Mouse (Mus musculus) liver, postnatal 0 days (tissue): ENCODE measurements around the gene Gabbr2. TPM values are rescaled to one million over a fixed set of nuclear protein-coding genes. Genes with fewer than 3 reads are reported as not detected.

Experiments
- ATAC-seq: fragments of 200-750 bp; cut with Nextera tagmentation; 2 replicates; pipeline ENCODE4 v1.8.0; 2017; ENCODE audit warnings: mild to moderate bottlenecking, moderate library complexity
- DNase-seq: peaks from one replicate; pipeline ENCODE4 v3.0.0-alpha.2; 2016
- H3K27ac ChIP-seq: fragments of 300-500 bp; sonication (generic); 2 replicates; pipeline ENCODE4 v1.5.1; 2014; ENCODE audit warnings: antibody characterized with exemption, moderate library complexity, mild to moderate bottlenecking, low read depth
- H3K27me3 ChIP-seq: fragments of 300-500 bp; sonication (generic); 2 replicates; pipeline ENCODE4 v1.6.1; 2014; ENCODE audit warnings: low read length, control low read depth, mixed read lengths; ENCODE audit not compliant: insufficient read depth
- H3K36me3 ChIP-seq: fragments of 300-500 bp; sonication (generic); replicated peaks from 2 replicates; pipeline ENCODE4 v1.6.1; 2014; ENCODE audit warnings: mild to moderate bottlenecking, control low read depth, low read length, moderate library complexity, mixed read lengths; ENCODE audit not compliant: insufficient read depth
- H3K4me1 ChIP-seq: fragments of 300-500 bp; sonication (generic); 2 replicates; pipeline ENCODE4 v1.6.1; 2014; ENCODE audit warnings: antibody characterized with exemption, mild to moderate bottlenecking, control low read depth; ENCODE audit not compliant: insufficient read depth
- H3K4me2 ChIP-seq: fragments of 300-500 bp; sonication (generic); 2 replicates; pipeline ENCODE4 v1.6.1; 2014; ENCODE audit warnings: low read depth, mild to moderate bottlenecking, low read length, moderate library complexity, mixed read lengths
- H3K4me3 ChIP-seq: fragments of 300-500 bp; sonication (generic); 2 replicates; pipeline ENCODE4 v1.5.1; 2014; ENCODE audit warnings: low read depth, low read length
- H3K9ac ChIP-seq: fragments of 300-500 bp; sonication (generic); replicated peaks from 2 replicates; pipeline ENCODE4 v1.6.1; 2014; ENCODE audit warnings: mild to moderate bottlenecking, moderate library complexity
- H3K9me3 ChIP-seq: fragments of 300-500 bp; sonication (generic); 2 replicates; pipeline ENCODE4 v1.6.1; 2016; ENCODE audit warnings: mild to moderate bottlenecking, control low read depth, low read length, mixed read lengths
- CTCF ChIP-seq: sonication (generic); IDR thresholded peaks from 2 replicates; pipeline ENCODE4 v1.5.1; 2016; ENCODE audit warnings: antibody characterized with exemption, low read depth
- EP300 ChIP-seq: IDR thresholded peaks from 2 replicates; pipeline ENCODE4 v1.6.1; 2016; ENCODE audit warnings: antibody characterized with exemption, low read depth, mild to moderate bottlenecking
- WGBS: fragments of 180-500 bp; shearing (Covaris S2); extraction: QIAGEN DNeasy Blood & Tissue Kit; methylation state at CpG from one replicate; pipeline ENCODE4 v1.1.7; 2014; ENCODE audit not compliant: insufficient replicate concordance; 5-methylcytosine and 5-hydroxymethylcytosine counted together
- polyA plus RNA-seq: library from polyadenylated mRNA; unstranded; fragments of >200 nt; fragmentation: Nextera tagmentation; extraction: Ambion mirVana; gene quantifications from 2 replicates; pipeline ENCODE4 v1.2.1, GENCODE M21; 2015

Gabbr2 gene
- polyA plus RNA-seq, 1 experiment from 2014 or later, result 0.20 TPM

DNA sequence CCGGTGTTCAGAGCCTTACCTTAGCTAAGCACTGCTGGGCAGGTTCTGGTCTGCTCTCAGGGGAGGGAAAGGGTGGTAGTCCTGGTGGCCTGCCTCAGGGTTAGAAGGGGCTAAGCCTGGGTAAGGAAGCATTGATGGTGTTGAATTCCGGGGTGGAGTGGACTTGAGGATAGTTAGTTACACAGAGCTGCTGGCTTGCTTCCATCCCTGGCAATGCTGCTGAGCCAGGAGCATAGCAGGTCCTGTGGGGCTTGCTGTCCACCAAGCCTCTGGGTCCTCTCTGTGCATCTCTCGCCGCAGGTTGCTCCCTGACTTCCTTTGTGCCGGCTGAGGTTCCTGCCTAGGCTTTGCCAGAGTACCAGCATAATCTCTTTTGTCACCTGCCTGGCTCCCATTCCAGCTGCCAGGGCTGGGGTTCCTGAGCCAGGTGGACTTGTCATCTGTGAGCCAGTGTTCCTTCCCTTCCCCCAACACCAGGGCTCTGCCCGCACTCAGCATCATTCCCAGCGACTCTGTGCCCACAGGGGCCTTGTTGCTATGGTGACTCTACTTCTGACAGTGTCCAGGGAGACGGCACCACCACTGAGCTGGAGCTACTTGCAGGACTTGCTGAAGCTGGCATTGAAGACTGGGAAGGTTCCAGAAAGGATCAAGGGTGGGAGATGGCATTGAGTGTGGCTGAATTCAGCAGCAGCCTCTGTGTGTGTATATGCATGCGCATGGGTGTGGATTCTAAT is 262.2 kb downstream of the Gabbr2 start:
- Histone ChIP-seq H3K4me1 (no peaks in the 10 kb centered on the region), H3K27me3 (no peaks in the 10 kb centered on the region), H3K27ac (no peak overlapping the region), H3K9me3 (no peaks in the 10 kb centered on the region), H3K4me2 (no peak overlapping the region), H3K36me3 (no peaks in the 10 kb centered on the region), H3K9ac (no peak overlapping the region), H3K4me3 (no peak overlapping the region)
- WGBS, result 78% methylated on average over 9 of the region's 9 CpGs
- DNase-seq (no peak), ATAC-seq (no peak)
- TF ChIP-seq CTCF, result no peak
- no peak for TF ChIP-seq EP300

DNA sequence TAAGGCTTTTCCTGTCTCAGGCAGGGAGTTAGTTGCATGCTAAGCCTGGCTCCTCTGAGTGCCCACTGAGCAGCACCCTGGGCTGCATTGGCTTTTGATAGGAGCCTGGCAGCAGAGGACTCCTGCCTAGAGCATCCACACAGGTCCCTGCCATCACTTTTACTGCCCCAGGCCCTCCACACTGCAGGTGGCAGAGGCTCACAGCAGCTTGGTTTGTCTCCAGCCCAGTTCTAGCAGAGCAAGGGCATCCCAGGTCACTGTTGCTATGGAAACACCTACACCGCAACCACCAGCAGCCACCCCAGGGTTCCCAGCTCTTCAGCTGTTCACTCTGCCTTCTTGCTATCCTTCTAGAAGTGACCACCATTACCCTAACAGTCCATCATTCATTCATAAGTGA is 263.4 kb downstream of the Gabbr2 start:
- no peaks in the 10 kb centered on the region for H3K27me3 ChIP-seq
- no peaks in the 10 kb centered on the region for H3K4me1 ChIP-seq
- ATAC-seq (no peak), DNase-seq (no peak)
- 83% methylated on average over 1 of the region's 1 CpGs for WGBS
- no peak overlapping the region for H3K27ac ChIP-seq
- H3K36me3 ChIP-seq, result no peaks in the 10 kb centered on the region
- H3K4me2 ChIP-seq, result no peak overlapping the region
- TF ChIP-seq EP300 (no peak), CTCF (no peak)
- H3K9me3 ChIP-seq, result no peaks in the 10 kb centered on the region
- no peak overlapping the region for H3K4me3 ChIP-seq
- no peak overlapping the region for H3K9ac ChIP-seq

- 79% methylated on average over 11 of the region's 11 CpGs for WGBS
- TF ChIP-seq EP300, result no peak
- no peak for TF ChIP-seq CTCF
- Histone ChIP-seq H3K4me1 (no peaks in the 10 kb centered on the region), H3K27ac (no peak overlapping the region), H3K36me3 (no peaks in the 10 kb centered on the region), H3K9ac (no peak overlapping the region), H3K4me3 (no peak overlapping the region), H3K4me2 (no peak overlapping the region), H3K9me3 (no peaks in the 10 kb centered on the region), H3K27me3 (no peaks in the 10 kb centered on the region)
- DNase-seq (no peak), ATAC-seq (no peak)
These were observed 264.5 kb downstream of the Gabbr2 start for GRCm38 (mm10) chr4:46727153-46727552.

DNA sequence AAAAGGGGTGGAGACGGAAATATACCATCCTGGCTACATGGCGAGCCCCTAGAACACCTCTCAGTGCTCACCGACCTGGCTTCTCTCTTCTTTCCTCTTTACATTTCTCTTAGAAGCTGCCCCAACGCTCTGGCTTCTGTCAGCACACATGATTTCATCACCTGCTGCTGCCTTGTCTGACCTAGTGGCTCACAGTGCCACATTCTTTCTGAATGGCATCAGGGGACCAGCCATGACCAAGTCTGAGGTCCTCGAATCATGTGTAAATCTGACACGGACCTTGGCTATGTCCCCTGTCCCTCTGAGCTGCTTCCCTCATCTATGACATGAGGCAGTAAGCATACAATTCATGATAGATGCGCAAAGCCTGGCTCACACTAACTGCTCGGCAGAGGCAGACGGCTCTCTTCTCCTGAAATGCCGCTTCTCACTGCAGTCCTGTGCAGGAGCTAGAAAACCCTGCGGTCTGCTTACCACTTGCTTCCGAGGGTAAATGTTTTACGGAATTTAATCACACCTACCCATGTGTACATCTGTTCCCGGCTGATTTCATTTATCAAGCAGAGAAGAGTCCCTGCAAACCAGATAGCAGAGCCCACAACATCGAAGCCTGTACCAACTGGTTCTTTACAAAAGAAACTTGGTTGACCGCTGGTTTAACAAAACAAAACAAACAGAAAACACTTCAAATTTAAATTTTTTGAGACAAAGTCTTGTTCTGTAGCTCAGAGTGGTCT is 270.7 kb downstream of the Gabbr2 start:
- Histone ChIP-seq H3K4me2 (peak overlapping the region; percentile 26; the same call in 1 of the 2 replicates), H3K9ac (no peak overlapping the region), H3K27ac (no peak overlapping the region), H3K4me1 (peaks cover 6% of the 10 kb centered on the region), H3K36me3 (no peaks in the 10 kb centered on the region), H3K4me3 (no peak overlapping the region), H3K27me3 (no peaks in the 10 kb centered on the region), H3K9me3 (no peaks in the 10 kb centered on the region)
- DNase-seq (no peak), ATAC-seq (peak; percentile 47; the same call in 1 of the 2 replicates)
- TF ChIP-seq EP300 (peak; percentile 90), CTCF (no peak)
- WGBS, result 68% methylated on average over 16 of the region's 16 CpGs

- WGBS, result 56% methylated on average over 1 of the region's 1 CpGs
These were observed 271.6 kb downstream of the Gabbr2 start for GRCm38 (mm10) chr4:46720070-46720469.

GRCm38 (mm10) chr4:46718624-46719023 is 273.0 kb downstream of the Gabbr2 start:
- peaks cover 6% of the 10 kb centered on the region for H3K4me1 ChIP-seq
- 40% methylated on average over 7 of the region's 7 CpGs for WGBS

More at GRCm38 (mm10) chr4:46720070-46720469, 271.6 kb downstream of the Gabbr2 start:
- Histone ChIP-seq H3K4me2 (no peak overlapping the region), H3K4me1 (peaks cover 6% of the 10 kb centered on the region), H3K4me3 (no peak overlapping the region), H3K36me3 (no peaks in the 10 kb centered on the region), H3K27ac (no peak overlapping the region), H3K9me3 (no peaks in the 10 kb centered on the region), H3K9ac (no peak overlapping the region), H3K27me3 (no peaks in the 10 kb centered on the region)
- DNase-seq (peak; percentile 49), ATAC-seq (no peak)
- no peak for TF ChIP-seq EP300
- peak; percentile 30; the same call in 1 of the 2 replicates for TF ChIP-seq CTCF

More at GRCm38 (mm10) chr4:46718624-46719023, 273.0 kb downstream of the Gabbr2 start:
- Histone ChIP-seq H3K4me2 (no peak overlapping the region), H3K36me3 (no peaks in the 10 kb centered on the region), H3K9me3 (no peaks in the 10 kb centered on the region), H3K27me3 (no peaks in the 10 kb centered on the region), H3K9ac (no peak overlapping the region), H3K27ac (no peak overlapping the region), H3K4me3 (no peak overlapping the region)
- TF ChIP-seq EP300 (no peak), CTCF (no peak)
- no peak for DNase-seq
- no peak for ATAC-seq
